Mouse (Mus musculus): Measurements from ENCODE around the gene Cep57l1. TPM values are rescaled to one million over a fixed set of nuclear protein-coding genes. Genes with fewer than 3 reads are reported as not detected.

Cep57l1 gene
- polyA plus RNA-seq, 1 experiment from 2014 or later: 14.9 TPM

DNA sequence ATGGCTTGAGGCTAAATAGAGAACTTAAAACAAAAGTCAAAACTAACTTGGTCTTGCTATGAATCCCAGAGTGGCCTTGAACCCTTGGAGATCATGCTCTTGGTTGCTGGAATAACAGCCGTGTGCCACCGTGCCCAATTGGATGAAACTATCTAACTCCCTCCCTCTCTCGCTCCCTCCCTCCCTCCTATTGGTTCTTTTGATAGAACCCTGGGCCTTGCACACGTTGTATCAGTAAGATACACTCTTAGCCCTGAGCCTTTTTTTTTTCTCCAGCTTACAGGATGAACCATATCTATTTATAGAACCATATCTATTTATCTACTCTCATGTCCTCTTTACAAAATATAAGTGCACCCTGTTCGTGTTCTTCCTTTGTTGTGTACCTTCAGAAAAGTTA lies 6.8 kb upstream of the Cep57l1 start:
- H3K36me3 ChIP-seq: no peaks in the 10 kb centered on the region
- peak; percentile 57; the same call in 1 of the 2 replicates for ATAC-seq (ENCODE audit: low read depth)
- 39% methylated on average over 5 of the region's 5 CpGs for WGBS (ENCODE audit: insufficient replicate concordance)
- no peak overlapping the region for H3K4me2 ChIP-seq
- DNase-seq: no peak
- H3K4me3 ChIP-seq (replicated peaks): no peak overlapping the region
- H3K9me3 ChIP-seq (replicated peaks): no peaks in the 10 kb centered on the region
- no peak overlapping the region for H3K27ac ChIP-seq
- H3K4me1 ChIP-seq (replicated peaks): peaks cover 49% of the 10 kb centered on the region
- H3K9ac ChIP-seq: no peak overlapping the region
- H3K27me3 ChIP-seq: no peaks in the 10 kb centered on the region

GRCm38 (mm10) chr10:41814305-41814853 lies 4.7 kb upstream of the Cep57l1 start:
- no peaks in the 10 kb centered on the region for H3K9me3 ChIP-seq (replicated peaks)

GRCm38 (mm10) chr10:41812566-41812965 lies 2.9 kb upstream of the Cep57l1 start:
- Histone ChIP-seq H3K36me3 (no peaks in the 10 kb centered on the region), H3K4me2 (peak overlapping the region; percentile 78), H3K4me3 (replicated peaks) (peak overlapping the region; percentile 79), H3K9ac (peak overlapping the region; percentile 90), H3K9me3 (replicated peaks) (no peaks in the 10 kb centered on the region), H3K27ac (no peak overlapping the region), H3K4me1 (replicated peaks) (peaks cover 58% of the 10 kb centered on the region), H3K27me3 (no peaks in the 10 kb centered on the region)
- DNase-seq (no peak), ATAC-seq (ENCODE audit: low read depth) (no peak)
- WGBS (ENCODE audit: insufficient replicate concordance): 58% methylated on average over 6 of the region's 6 CpGs

More at GRCm38 (mm10) chr10:41814305-41814853, 4.7 kb upstream of the Cep57l1 start:
- Histone ChIP-seq H3K4me3 (replicated peaks) (peak overlapping the region; percentile 79; the same call in 1 of the 2 replicates), H3K4me2 (peak overlapping the region; percentile 78), H3K27ac (no peak overlapping the region), H3K36me3 (no peaks in the 10 kb centered on the region), H3K4me1 (replicated peaks) (peaks cover 51% of the 10 kb centered on the region), H3K27me3 (no peaks in the 10 kb centered on the region), H3K9ac (peak overlapping the region; percentile 40; the same call in 1 of the 2 replicates)
- 50% methylated on average over 6 of the region's 6 CpGs for WGBS (ENCODE audit: insufficient replicate concordance)
- DNase-seq (no peak), ATAC-seq (ENCODE audit: low read depth) (no peak)

GRCm38 (mm10) chr10:41810564-41811455 lies 1.1 kb upstream of the Cep57l1 start:
- peak overlapping the region; percentile 90 for H3K9ac ChIP-seq
- H3K4me2 ChIP-seq: peak overlapping the region; percentile 78
- H3K27me3 ChIP-seq: no peaks in the 10 kb centered on the region
- H3K36me3 ChIP-seq: no peaks in the 10 kb centered on the region
- peak overlapping the region; percentile 98 for H3K27ac ChIP-seq
- H3K4me1 ChIP-seq (replicated peaks): peaks cover 54% of the 10 kb centered on the region
- ATAC-seq (ENCODE audit: low read depth) (peak; percentile 6), DNase-seq (no peak)
- H3K4me3 ChIP-seq (replicated peaks): peak overlapping the region; percentile 79
- H3K9me3 ChIP-seq (replicated peaks): no peaks in the 10 kb centered on the region
- WGBS (ENCODE audit: insufficient replicate concordance): under 1% methylated on average over 36 of the region's 36 CpGs

DNA sequence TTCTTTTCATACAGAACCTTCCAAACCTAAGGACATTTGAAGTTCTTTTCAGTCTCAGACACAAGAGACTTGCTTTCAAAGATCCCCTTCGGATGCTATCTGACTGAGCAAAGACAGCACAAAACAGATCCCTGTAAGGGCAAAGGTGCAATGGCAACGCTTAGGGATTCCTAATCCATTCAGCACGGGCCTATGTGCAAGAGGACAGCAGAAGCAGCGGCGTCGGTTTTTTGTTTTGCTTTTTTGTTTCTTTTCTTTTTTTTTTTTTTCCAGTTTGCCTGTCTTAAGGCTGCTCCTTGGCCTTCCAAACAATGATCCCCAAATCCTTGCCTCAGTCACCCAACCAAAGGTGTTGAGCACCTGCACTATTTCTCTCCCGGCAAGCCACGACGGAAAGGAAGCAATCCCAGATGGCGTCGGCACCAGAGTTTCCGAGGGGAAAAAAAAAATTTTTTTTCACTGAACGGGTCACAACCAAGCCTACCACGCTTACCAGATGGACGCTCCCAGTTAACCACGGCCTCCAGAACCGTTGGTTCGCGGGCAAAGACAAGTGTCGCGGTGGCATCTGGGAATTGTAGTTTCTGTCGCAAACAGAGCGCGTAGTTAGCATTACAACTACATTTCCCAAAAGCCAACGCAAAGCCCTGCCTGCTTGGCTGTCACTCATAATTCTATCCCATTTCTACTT lies 446 bp downstream of the Cep57l1 start:
- Histone ChIP-seq H3K36me3 (peaks cover 2% of the 10 kb centered on the region; the same call in 1 of the 2 replicates), H3K27ac (peak overlapping the region; percentile 98), H3K4me2 (peak overlapping the region; percentile 78), H3K9me3 (replicated peaks) (no peaks in the 10 kb centered on the region), H3K27me3 (no peaks in the 10 kb centered on the region), H3K4me3 (replicated peaks) (peak overlapping the region; percentile 79), H3K4me1 (replicated peaks) (peaks cover 46% of the 10 kb centered on the region), H3K9ac (peak overlapping the region; percentile 90)
- WGBS (ENCODE audit: insufficient replicate concordance): under 1% methylated on average over 25 of the region's 25 CpGs
- peak; percentile 85 for DNase-seq
- ATAC-seq (ENCODE audit: low read depth): peak; percentile 71

GRCm38 (mm10) chr10:41805729-41806355 lies 3.8 kb downstream of the Cep57l1 start:
- peaks cover 33% of the 10 kb centered on the region for H3K36me3 ChIP-seq
- H3K4me1 ChIP-seq (replicated peaks): peaks cover 18% of the 10 kb centered on the region
- ATAC-seq (ENCODE audit: low read depth) (no peak), DNase-seq (no peak)
- peak overlapping the region; percentile 21; the same call in 1 of the 2 replicates for H3K27ac ChIP-seq
- H3K4me2 ChIP-seq: no peak overlapping the region
- H3K9me3 ChIP-seq (replicated peaks): peaks cover 24% of the 10 kb centered on the region
- H3K9ac ChIP-seq: no peak overlapping the region
- no peak overlapping the region for H3K4me3 ChIP-seq (replicated peaks)
- no peaks in the 10 kb centered on the region for H3K27me3 ChIP-seq
- 74% methylated on average over 2 of the region's 2 CpGs for WGBS (ENCODE audit: insufficient replicate concordance)

- H3K9ac ChIP-seq: no peak overlapping the region
- H3K36me3 ChIP-seq: peaks cover 44% of the 10 kb centered on the region
- peaks cover 18% of the 10 kb centered on the region for H3K4me1 ChIP-seq (replicated peaks)
- no peak for DNase-seq
- H3K4me3 ChIP-seq (replicated peaks): no peak overlapping the region
- H3K4me2 ChIP-seq: no peak overlapping the region
- ATAC-seq (ENCODE audit: low read depth): no peak
- no peaks in the 10 kb centered on the region for H3K27me3 ChIP-seq
- H3K9me3 ChIP-seq (replicated peaks): peaks cover 35% of the 10 kb centered on the region
- no peak overlapping the region for H3K27ac ChIP-seq
- WGBS (ENCODE audit: insufficient replicate concordance): 77% methylated on average over 3 of the region's 3 CpGs
These were observed 5.0 kb downstream of the Cep57l1 start for GRCm38 (mm10) chr10:41804711-41805110.

- Histone ChIP-seq H3K27me3 (no peaks in the 10 kb centered on the region), H3K9ac (no peak overlapping the region), H3K36me3 (peaks cover 57% of the 10 kb centered on the region), H3K4me3 (replicated peaks) (no peak overlapping the region), H3K27ac (no peak overlapping the region), H3K4me1 (replicated peaks) (peaks cover 16% of the 10 kb centered on the region), H3K9me3 (replicated peaks) (peaks cover 40% of the 10 kb centered on the region), H3K4me2 (no peak overlapping the region)
- no peak for ATAC-seq (ENCODE audit: low read depth)
- DNase-seq: no peak
- WGBS (ENCODE audit: insufficient replicate concordance): 88% methylated on average over 8 of the region's 8 CpGs
These were observed 6.2 kb downstream of the Cep57l1 start for GRCm38 (mm10) chr10:41803467-41803866.

DNA sequence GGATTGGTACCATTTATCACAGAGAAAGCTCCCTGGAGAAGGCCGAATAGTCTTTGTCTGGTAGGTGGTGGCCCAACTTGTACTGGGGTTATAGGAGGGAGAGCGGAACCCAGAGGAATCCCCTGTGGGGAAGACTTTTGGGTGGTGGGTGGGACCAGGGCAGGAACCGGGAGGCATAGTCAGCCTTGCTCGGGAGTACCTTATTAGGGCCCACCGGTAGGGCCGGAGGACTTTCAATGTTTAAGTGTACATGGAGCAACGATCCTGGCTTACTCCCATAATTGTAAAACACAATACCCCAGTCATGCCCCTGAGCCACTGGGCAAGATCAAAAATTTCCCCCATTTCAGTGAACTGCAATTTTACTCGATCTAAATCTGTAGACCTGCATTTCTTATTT lies 12.4 kb downstream of the Cep57l1 start:
- H3K27me3 ChIP-seq: no peaks in the 10 kb centered on the region
- H3K9me3 ChIP-seq (replicated peaks): peaks cover 43% of the 10 kb centered on the region
- no peak overlapping the region for H3K9ac ChIP-seq
- DNase-seq (no peak), ATAC-seq (ENCODE audit: low read depth) (no peak)
- H3K4me3 ChIP-seq (replicated peaks): no peak overlapping the region
- 85% methylated on average over 8 of the region's 8 CpGs for WGBS (ENCODE audit: insufficient replicate concordance)
- no peak overlapping the region for H3K4me2 ChIP-seq
- peaks cover 65% of the 10 kb centered on the region for H3K36me3 ChIP-seq
- no peaks in the 10 kb centered on the region for H3K4me1 ChIP-seq (replicated peaks)
- no peak overlapping the region for H3K27ac ChIP-seq

GRCm38 (mm10) chr10:41792375-41792774 lies 17.3 kb downstream of the Cep57l1 start:
- 82% methylated on average over 6 of the region's 6 CpGs for WGBS (ENCODE audit: insufficient replicate concordance)
- no peaks in the 10 kb centered on the region for H3K27me3 ChIP-seq
- H3K36me3 ChIP-seq: peaks cover 16% of the 10 kb centered on the region
- no peak overlapping the region for H3K9ac ChIP-seq
- peaks cover 10% of the 10 kb centered on the region for H3K9me3 ChIP-seq (replicated peaks)
- ATAC-seq (ENCODE audit: low read depth) (no peak), DNase-seq (no peak)
- H3K4me3 ChIP-seq (replicated peaks): no peak overlapping the region
- H3K27ac ChIP-seq: no peak overlapping the region
- H3K4me2 ChIP-seq: no peak overlapping the region
- H3K4me1 ChIP-seq (replicated peaks): no peaks in the 10 kb centered on the region

DNA sequence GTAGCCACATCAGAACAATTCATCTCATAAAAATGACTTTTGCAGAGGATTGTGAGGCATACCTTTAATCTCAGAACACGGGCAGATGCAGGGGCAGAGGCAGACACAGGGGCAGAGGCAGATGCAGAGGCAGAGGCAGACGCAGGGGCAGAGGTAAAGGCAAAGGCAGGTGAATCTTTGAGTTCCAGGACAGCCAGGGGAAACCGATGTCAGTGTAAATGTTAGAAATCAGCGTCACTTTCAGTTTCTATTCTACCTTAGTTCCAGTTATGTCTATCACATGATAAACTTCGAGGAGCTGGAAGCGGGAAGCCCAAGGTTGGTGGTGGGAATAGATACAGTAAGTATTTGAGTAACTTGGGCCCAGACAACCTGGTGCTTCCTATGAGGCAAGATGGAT lies 42.4 kb downstream of the Cep57l1 start:
- no peak overlapping the region for H3K27ac ChIP-seq
- 79% methylated on average over 6 of the region's 6 CpGs for WGBS (ENCODE audit: insufficient replicate concordance)
- no peaks in the 10 kb centered on the region for H3K36me3 ChIP-seq
- ATAC-seq (ENCODE audit: low read depth): no peak
- no peaks in the 10 kb centered on the region for H3K9me3 ChIP-seq (replicated peaks)
- no peak overlapping the region for H3K4me2 ChIP-seq
- DNase-seq: no peak
- no peaks in the 10 kb centered on the region for H3K27me3 ChIP-seq
- no peak overlapping the region for H3K4me3 ChIP-seq (replicated peaks)
- H3K9ac ChIP-seq: no peak overlapping the region
- H3K4me1 ChIP-seq (replicated peaks): no peaks in the 10 kb centered on the region
